Mouse (Mus musculus) neural tube, embryonic 12.5 days (tissue): ENCODE results near the gene Rpl11. TPM values are rescaled to one million over a fixed set of nuclear protein-coding genes. Genes with fewer than 3 reads are reported as not detected.
A peak's percentile ranks its signal among the peaks of the same experiment; 100 is the strongest.
"Not testable (repeated sequence)": the region's sequence is repeated elsewhere in the genome, so short reads cannot be mapped to it uniquely, and the experiment has no call there.

Experiments
- ATAC-seq: fragments of 200-750 bp; cut with Nextera tagmentation; 2 replicates; pipeline ENCODE4 v1.8.0; 2017; ENCODE audit warnings: low read depth, mild to moderate bottlenecking, moderate TSS enrichment, moderate library complexity; ENCODE audit not compliant: low FRiP score
- H3K27ac ChIP-seq: fragments of 300-500 bp; sonication (generic); 2 replicates; pipeline ENCODE4 v1.5.1; 2016
- H3K27me3 ChIP-seq: fragments of 300-500 bp; sonication (generic); replicated peaks from 2 replicates; pipeline ENCODE4 v1.6.1; 2016; ENCODE audit warnings: mild to moderate bottlenecking
- H3K36me3 ChIP-seq: fragments of 300-500 bp; sonication (generic); 2 replicates; pipeline ENCODE4 v1.6.1; 2016; ENCODE audit warnings: mild to moderate bottlenecking
- H3K4me1 ChIP-seq: fragments of 300-500 bp; sonication (generic); 2 replicates; pipeline ENCODE4 v1.6.1; 2016
- H3K4me2 ChIP-seq: fragments of 300-500 bp; sonication (generic); replicated peaks from 2 replicates; pipeline ENCODE4 v1.6.1; 2016; ENCODE audit warnings: mild to moderate bottlenecking
- H3K4me3 ChIP-seq: fragments of 300-500 bp; sonication (generic); 2 replicates; pipeline ENCODE4 v1.5.1; 2016
- H3K9ac ChIP-seq: fragments of 300-500 bp; sonication (generic); 2 replicates; pipeline ENCODE4 v1.6.1; 2016; ENCODE audit warnings: mild to moderate bottlenecking
- H3K9me3 ChIP-seq: fragments of 300-500 bp; sonication (generic); 2 replicates; pipeline ENCODE4 v1.6.1; 2016; ENCODE audit warnings: mild to moderate bottlenecking
- WGBS: fragments of 180-500 bp; shearing (Covaris S2); methylation state at CpG from one replicate; pipeline ENCODE4 v1.1.7; 2016; 5-methylcytosine and 5-hydroxymethylcytosine counted together
- polyA plus RNA-seq: library from polyadenylated mRNA; unstranded; fragments of >200 nt; fragmentation: Nextera tagmentation; extraction: Ambion mirVana; gene quantifications from 2 replicates; pipeline ENCODE4 v1.2.1, GENCODE M21; 2016

The Rpl11 gene
- polyA plus RNA-seq, 1 experiment from 2014 or later = 294 TPM

DNA sequence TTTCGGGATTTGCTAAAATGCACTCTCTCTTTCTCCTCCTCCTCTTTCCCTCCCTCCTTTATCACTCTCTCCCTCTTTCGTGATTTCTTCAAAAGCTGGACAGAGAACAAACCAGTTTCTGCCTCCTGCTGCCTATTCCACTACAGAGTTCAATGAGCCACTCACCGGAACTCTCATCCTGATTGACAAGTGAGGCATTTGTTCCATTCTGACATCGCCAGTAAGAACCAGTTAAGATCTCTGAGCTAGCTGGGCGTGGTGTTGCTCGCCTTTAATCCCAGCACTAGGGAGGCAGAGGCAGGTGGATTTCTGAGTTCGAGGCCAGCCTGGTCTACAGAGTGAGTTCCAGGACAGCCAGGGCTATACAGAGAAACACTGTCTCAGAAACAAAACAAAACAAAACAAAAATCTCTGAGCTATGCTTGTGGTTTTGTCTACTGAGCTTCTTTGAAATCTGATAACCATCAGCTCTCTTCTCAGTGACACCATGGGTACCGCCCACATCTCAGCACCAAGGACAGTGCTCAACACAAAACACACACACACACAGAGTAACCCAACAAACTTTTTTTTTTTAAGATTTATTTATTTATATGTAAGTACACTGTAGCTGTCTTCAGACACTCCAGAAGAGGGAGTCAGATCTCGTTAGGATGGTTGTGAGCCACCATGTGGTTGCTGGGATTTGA lies 6.7 kb upstream of the Rpl11 start:
- H3K27me3 ChIP-seq, ATAC-seq, H3K4me2 ChIP-seq, H3K9me3 ChIP-seq, H3K36me3 ChIP-seq, H3K27ac ChIP-seq, H3K4me3 ChIP-seq, H3K9ac ChIP-seq, H3K4me1 ChIP-seq: not testable (repeated sequence)
- WGBS = 72% methylated on average over 9 of the region's 9 CpGs

DNA sequence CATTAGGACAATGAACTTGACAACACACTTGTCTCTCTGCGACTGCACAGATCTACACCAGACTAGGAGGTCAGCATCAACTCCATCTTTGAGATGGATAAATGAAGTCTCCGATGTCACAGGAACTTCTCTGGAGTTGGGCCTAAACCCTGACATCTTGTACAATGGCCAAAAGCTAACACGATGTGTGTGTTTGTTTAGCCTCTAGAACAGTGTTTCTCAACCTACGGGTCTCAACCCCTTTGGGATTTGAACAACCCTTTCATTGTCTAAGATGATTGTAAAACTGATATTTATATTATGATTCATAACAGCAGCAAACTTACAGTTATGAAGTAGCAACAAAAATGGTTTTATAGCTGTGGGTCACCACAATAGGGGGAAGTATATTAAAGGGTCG lies 4.7 kb upstream of the Rpl11 start:
- Histone ChIP-seq H3K4me2 (no peak overlapping the region), H3K4me1 (no peaks in the 10 kb centered on the region), H3K9ac (no peak overlapping the region), H3K4me3 (no peak overlapping the region), H3K9me3 (no peaks in the 10 kb centered on the region), H3K27me3 (no peaks in the 10 kb centered on the region), H3K27ac (no peak overlapping the region), H3K36me3 (no peaks in the 10 kb centered on the region)
- no peak for ATAC-seq
- 91% methylated on average over 5 of the region's 5 CpGs for WGBS

DNA sequence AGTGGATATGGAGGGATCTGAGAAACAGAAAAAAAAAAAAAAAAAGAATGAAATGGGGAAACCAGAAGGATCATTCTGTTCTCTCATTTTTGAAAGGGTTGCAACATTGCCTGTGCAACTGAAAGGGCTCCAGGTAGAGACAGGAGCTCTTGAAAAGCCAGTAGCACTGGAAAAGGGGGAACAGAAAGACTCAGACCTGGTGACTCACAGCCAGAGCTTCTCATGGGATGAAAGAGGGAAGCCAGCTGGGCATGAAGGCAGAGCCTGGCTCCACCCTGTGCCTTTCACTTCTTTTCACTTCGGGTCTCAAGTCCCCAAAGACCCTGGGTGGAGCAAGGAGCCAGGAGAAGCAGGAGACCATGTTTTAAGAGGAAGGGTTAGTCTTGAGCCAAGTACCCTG lies 2.8 kb upstream of the Rpl11 start:
- Histone ChIP-seq H3K36me3 (peaks cover 9% of the 10 kb centered on the region), H3K9me3 (no peaks in the 10 kb centered on the region), H3K9ac (no peak overlapping the region), H3K4me2 (no peak overlapping the region), H3K4me3 (no peak overlapping the region), H3K4me1 (peaks cover 12% of the 10 kb centered on the region), H3K27me3 (no peaks in the 10 kb centered on the region), H3K27ac (no peak overlapping the region)
- 31% methylated on average over 1 of the region's 1 CpGs for WGBS
- no peak for ATAC-seq

DNA sequence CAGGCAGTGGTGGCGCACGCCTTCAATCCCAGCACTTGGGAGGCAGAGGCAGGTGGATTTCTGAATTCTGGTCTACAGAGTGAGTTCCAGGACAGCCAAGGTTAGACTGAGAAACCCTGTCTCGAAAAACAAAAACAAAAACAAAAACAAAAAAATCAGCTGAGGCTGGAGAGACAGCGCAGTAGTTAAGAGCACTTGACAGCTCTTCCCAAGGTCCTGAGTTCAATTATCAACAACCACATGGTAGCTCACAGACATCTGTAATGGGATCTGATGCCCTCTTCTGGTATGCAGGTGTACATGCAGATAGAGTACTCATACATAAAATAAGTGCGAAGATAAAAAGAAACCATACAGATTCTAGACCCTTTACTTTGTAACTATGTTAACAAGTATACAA lies 615 bp upstream of the Rpl11 start:
- H3K4me3 ChIP-seq = no peak overlapping the region
- H3K27me3 ChIP-seq = no peaks in the 10 kb centered on the region
- H3K9ac ChIP-seq = no peak overlapping the region
- peaks cover 18% of the 10 kb centered on the region for H3K4me1 ChIP-seq
- H3K36me3 ChIP-seq = peaks cover 30% of the 10 kb centered on the region
- WGBS = 81% methylated on average over 5 of the region's 5 CpGs
- no peaks in the 10 kb centered on the region for H3K9me3 ChIP-seq
- H3K27ac ChIP-seq = no peak overlapping the region
- no peak overlapping the region for H3K4me2 ChIP-seq
- no peak for ATAC-seq

DNA sequence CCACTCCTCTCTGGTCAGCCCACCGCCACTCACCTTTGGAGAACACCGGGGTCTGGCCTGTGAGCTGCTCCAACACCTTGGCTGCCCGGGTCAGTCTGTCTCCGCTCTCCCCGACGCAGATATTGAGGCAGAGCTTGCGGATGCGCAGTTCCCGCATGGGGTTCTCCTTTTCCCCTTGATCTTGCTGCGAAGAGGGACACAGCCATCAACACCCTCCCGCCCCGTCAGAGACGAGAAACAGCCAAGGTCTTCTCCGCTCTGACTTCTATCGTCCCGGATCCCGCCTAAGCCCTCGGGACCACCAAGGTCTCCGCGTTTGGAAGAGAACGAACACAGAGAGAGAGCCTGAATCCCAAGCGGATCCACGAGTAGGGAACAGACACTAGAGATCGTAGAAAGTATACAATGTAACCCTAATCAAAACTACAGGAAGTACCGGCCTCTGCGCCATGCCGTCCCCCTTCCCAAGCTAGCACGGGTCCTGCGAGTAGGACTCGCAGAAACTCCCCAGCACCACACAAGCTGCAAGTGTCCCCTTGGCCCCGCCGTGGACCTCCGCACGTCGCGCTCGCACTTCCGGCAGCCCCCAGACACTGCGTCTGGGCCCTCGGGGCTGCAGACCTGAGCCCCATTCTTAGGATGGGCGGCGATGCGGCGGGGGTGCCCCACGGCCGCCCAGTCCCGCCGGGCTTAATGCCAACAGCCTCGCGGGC lies 538 bp downstream of the Rpl11 start:
- under 1% methylated on average over 50 of the region's 50 CpGs for whole genome bisulfite sequencing
- peak overlapping the region; percentile 97 for H3K9ac ChIP-seq
- H3K27me3 ChIP-seq = no peaks in the 10 kb centered on the region
- peak; percentile 90 for ATAC-seq
- H3K9me3 ChIP-seq = no peaks in the 10 kb centered on the region
- H3K4me3 ChIP-seq = peak overlapping the region; percentile 97
- peaks cover 18% of the 10 kb centered on the region for H3K4me1 ChIP-seq
- H3K27ac ChIP-seq = peak overlapping the region; percentile 60; the same call in 1 of the 2 replicates
- H3K4me2 ChIP-seq = peak overlapping the region; percentile 95
- H3K36me3 ChIP-seq = peaks cover 38% of the 10 kb centered on the region

DNA sequence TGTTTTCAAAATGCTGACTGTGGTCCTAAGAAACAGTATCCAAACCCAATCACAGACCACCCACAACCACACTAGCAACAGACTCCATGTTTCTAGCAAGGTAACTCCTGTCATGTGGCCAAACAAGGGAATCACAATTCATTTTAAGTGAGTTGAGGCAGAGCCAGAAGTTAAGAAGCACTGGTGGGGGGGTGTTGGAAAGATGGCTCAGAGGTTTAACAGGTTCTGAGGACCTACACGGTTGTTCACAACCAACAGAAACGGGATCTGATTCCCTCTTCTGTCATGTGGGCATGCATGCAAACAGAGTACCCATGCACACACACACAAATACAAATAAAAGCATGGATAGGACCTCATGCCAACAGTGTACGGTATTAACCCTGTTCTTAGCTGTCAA lies 1.2 kb downstream of the Rpl11 start:
- peak overlapping the region; percentile 95 for H3K4me2 ChIP-seq
- peak overlapping the region; percentile 97 for H3K9ac ChIP-seq
- peaks cover 18% of the 10 kb centered on the region for H3K4me1 ChIP-seq
- H3K9me3 ChIP-seq = no peaks in the 10 kb centered on the region
- peaks cover 43% of the 10 kb centered on the region for H3K36me3 ChIP-seq
- H3K27ac ChIP-seq = no peak overlapping the region
- ATAC-seq = no peak
- H3K4me3 ChIP-seq = peak overlapping the region; percentile 97
- H3K27me3 ChIP-seq = no peaks in the 10 kb centered on the region
- WGBS = 3% methylated on average over 3 of the region's 3 CpGs

DNA sequence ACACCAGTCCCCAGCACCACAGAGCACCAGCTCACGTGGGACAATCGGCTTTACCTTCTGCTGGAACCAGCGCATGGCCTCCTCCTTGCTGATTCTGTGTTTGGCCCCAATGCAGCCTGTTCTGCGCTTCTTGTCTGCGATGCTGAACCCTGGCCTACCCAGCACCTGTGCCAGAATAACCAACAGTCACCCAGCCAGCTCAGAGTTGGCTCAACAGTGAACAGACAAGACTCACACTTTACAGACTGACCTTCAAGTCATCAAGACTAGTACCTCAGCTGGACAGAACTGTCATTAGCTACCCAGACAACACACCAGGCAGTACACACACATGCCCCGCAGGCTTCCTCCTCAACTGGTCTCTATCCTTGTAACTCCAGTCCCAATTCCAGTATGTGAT lies 3.0 kb downstream of the Rpl11 start:
- Histone ChIP-seq H3K27ac (no peak overlapping the region), H3K9ac (no peak overlapping the region), H3K4me3 (no peak overlapping the region), H3K4me2 (no peak overlapping the region), H3K9me3 (no peaks in the 10 kb centered on the region), H3K4me1 (peaks cover 22% of the 10 kb centered on the region), H3K27me3 (no peaks in the 10 kb centered on the region), H3K36me3 (peaks cover 59% of the 10 kb centered on the region)
- ATAC-seq = no peak
- WGBS = 95% methylated on average over 6 of the region's 6 CpGs

DNA sequence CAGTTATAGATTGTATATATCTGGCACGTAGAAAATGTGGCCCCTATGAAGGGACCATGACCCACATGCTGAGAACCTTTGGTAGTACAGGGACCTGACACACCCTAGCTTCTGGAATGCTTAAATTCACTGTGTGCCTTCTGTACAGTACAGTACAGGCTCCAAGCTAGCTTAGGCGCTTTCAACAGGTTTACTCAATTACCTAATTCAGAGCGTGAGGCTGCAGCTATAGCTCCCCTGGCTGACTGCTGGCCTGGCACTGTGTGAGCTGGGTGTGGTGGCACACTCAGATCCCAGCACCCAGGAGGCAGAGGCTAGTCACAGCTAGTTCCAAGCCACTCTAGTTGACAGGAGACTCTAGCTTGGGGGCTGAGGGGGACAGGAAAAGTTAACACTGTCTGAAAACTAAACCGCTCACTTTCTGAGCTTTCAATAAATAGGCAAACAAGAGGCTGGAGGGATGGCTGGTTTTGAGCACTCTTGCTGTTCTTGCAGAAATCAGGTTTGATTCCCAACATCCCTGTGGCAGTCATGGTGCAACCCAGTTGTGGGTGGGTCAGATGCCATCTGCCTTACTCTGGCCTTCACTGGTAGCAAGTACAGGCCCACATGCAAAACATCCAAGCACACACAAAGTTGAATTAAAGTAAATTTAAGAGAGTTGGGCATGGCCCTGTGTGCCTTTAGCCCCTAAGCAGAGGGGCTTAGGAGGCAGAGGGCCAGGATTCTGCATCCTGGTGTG lies 4.8 kb downstream of the Rpl11 start:
- H3K36me3 ChIP-seq = peaks cover 71% of the 10 kb centered on the region

DNA sequence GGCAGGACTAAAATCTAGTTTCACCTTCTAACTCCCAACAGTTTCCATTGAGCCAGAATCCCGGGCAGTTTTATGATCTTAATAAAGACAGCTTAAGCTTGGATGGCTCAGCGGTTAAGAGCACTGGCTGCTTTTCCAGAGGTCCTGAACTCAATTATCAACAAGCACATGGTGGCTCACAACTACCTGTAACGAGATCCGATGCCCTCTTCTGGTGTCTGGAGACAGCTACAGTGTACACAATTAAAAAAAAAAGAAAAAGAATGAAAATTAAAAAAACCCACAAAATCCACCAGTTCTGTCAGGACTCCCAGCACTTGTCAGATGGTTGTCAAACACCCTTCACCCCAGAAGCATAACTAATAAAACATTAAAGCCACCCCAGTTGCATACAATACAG lies 5.6 kb downstream of the Rpl11 start:
- Histone ChIP-seq H3K36me3 (peaks cover 71% of the 10 kb centered on the region), H3K27ac (no peak overlapping the region)
- WGBS = 65% methylated on average over 4 of the region's 4 CpGs

More for the DNA sequence above, 4.8 kb downstream of the Rpl11 start:
- ATAC-seq = no peak
- no peak overlapping the region for H3K27ac ChIP-seq
- H3K9me3 ChIP-seq = no peaks in the 10 kb centered on the region
- H3K27me3 ChIP-seq = no peaks in the 10 kb centered on the region
- H3K9ac ChIP-seq = no peak overlapping the region
- WGBS = 81% methylated on average over 4 of the region's 4 CpGs
- H3K4me2 ChIP-seq = no peak overlapping the region
- H3K4me1 ChIP-seq = peaks cover 22% of the 10 kb centered on the region
- H3K4me3 ChIP-seq = no peak overlapping the region

DNA sequence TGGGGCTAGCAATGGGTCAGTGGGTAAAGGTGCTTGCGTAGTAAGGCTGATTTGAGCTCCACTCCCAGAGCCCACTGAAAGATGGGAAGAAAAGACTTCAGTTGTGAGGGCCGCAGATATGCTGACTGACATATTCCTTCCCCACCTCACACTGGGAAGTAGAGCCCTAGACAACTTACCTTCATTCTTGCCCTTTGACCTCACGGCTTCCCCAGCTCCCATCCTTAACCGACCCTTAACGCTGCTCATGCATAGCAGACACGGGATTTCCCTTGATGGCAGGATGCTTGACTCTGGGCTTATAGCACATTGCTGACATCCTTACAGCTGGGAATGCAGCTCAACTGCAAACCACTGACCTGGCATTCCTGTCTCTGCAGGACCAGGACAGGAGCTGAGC lies 6.3 kb downstream of the Rpl11 start:
- no peak for ATAC-seq
- no peak overlapping the region for H3K4me3 ChIP-seq
- H3K27ac ChIP-seq = no peak overlapping the region
- H3K36me3 ChIP-seq = peaks cover 71% of the 10 kb centered on the region
- H3K9me3 ChIP-seq = no peaks in the 10 kb centered on the region
- H3K4me2 ChIP-seq = no peak overlapping the region
- H3K27me3 ChIP-seq = no peaks in the 10 kb centered on the region
- 78% methylated on average over 6 of the region's 6 CpGs for WGBS
- no peak overlapping the region for H3K9ac ChIP-seq
- peaks cover 18% of the 10 kb centered on the region for H3K4me1 ChIP-seq

More for the DNA sequence above, 5.6 kb downstream of the Rpl11 start:
- Histone ChIP-seq H3K27me3 (no peaks in the 10 kb centered on the region), H3K4me1 (peaks cover 22% of the 10 kb centered on the region), H3K4me3 (no peak overlapping the region), H3K4me2 (no peak overlapping the region), H3K9ac (no peak overlapping the region), H3K9me3 (no peaks in the 10 kb centered on the region)
- no peak for ATAC-seq

DNA sequence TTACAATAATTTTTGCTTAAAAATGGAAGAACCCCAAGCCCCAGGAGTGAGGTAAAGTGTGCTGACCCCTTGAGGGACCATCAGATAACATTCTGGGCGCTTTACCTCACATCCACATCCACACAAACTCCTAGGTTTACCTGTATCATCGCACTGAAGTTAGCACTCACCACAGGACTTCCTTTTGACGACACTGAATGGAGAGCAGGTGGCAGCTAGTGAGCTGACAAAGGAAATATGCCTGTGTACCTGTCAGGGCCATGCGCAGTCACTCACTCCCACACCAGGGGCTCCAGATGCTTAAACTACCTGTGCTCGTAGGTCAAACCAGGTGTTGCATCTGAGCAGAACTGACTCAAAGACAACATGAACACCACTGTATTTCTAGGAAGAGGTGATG lies 8.1 kb downstream of the Rpl11 start:
- no peak for ATAC-seq
- WGBS = 92% methylated on average over 5 of the region's 5 CpGs

DNA sequence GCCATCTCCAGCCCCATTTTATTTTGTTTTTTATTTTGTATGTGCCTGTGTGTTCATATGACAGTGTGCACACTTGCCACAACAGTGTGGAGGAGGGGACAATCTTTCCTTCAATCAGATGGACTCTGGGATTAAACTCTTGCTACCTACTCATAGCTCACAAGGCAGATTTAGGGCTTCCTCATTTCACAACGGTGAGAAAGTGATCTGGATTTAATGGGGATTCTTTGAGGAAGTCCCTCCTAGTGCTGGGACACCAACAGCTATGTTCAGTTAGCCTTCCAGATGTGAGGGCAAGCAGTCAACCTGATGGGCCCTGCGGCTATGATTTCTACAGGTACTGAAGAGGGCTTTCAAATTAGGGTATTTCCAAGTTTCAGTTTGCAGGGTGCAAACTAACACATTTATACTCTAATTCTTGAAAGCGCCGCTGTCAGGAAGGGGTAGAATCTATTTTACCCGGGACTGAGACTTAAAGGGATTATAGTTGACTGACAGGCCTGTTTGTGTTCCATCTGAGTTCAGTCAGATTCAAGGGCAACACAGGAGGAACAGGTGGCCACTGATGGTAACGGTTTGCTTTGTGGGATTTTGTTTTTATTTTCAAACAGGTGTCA lies 9.3 kb downstream of the Rpl11 start:
- ATAC-seq = no peak
- Histone ChIP-seq H3K9ac (no peak overlapping the region), H3K4me2 (no peak overlapping the region), H3K27ac (no peak overlapping the region), H3K27me3 (no peaks in the 10 kb centered on the region), H3K4me3 (no peak overlapping the region), H3K4me1 (peaks cover 4% of the 10 kb centered on the region; the same call in 1 of the 2 replicates), H3K9me3 (no peaks in the 10 kb centered on the region), H3K36me3 (peaks cover 41% of the 10 kb centered on the region)
- WGBS = 88% methylated on average over 6 of the region's 6 CpGs

More for the DNA sequence above, 8.1 kb downstream of the Rpl11 start:
- H3K36me3 ChIP-seq = peaks cover 53% of the 10 kb centered on the region
- peaks cover 4% of the 10 kb centered on the region; the same call in 1 of the 2 replicates for H3K4me1 ChIP-seq
- H3K27me3 ChIP-seq = no peaks in the 10 kb centered on the region
- H3K4me3 ChIP-seq = no peak overlapping the region
- no peak overlapping the region for H3K27ac ChIP-seq
- H3K9ac ChIP-seq = no peak overlapping the region
- no peak overlapping the region for H3K4me2 ChIP-seq
- H3K9me3 ChIP-seq = no peaks in the 10 kb centered on the region
